Mouse (Mus musculus) hindbrain, embryonic 10.5 days (tissue): ENCODE results near the gene Dctpp1. TPM values are rescaled to one million over a fixed set of nuclear protein-coding genes. Genes with fewer than 3 reads are reported as not detected.
A peak's percentile ranks its signal among the peaks of the same experiment; 100 is the strongest.

ENCODE experiments used
- DNase-seq: peaks from one replicate; pipeline ENCODE4 v3.0.0-alpha.2; 2017; ENCODE audit warnings: low spot score
- H3K27ac ChIP-seq: fragments of 300-500 bp; sonication (generic); 2 replicates; pipeline ENCODE4 v1.5.1; 2016; ENCODE audit warnings: mild to moderate bottlenecking, moderate library complexity
- H3K27me3 ChIP-seq: fragments of 300-500 bp; sonication (generic); 2 replicates; pipeline ENCODE4 v1.6.1; 2016; ENCODE audit warnings: mild to moderate bottlenecking; ENCODE audit not compliant: poor library complexity, insufficient read depth, severe bottlenecking
- H3K36me3 ChIP-seq: fragments of 300-500 bp; sonication (generic); 2 replicates; pipeline ENCODE4 v1.6.1; 2016; ENCODE audit warnings: mild to moderate bottlenecking, moderate library complexity
- H3K4me1 ChIP-seq: fragments of 300-500 bp; sonication (generic); replicated peaks from 2 replicates; pipeline ENCODE4 v1.6.1; 2016; ENCODE audit warnings: mild to moderate bottlenecking
- H3K4me3 ChIP-seq: fragments of 300-500 bp; sonication (generic); 2 replicates; pipeline ENCODE4 v1.5.1; 2016; ENCODE audit warnings: mild to moderate bottlenecking, moderate library complexity
- H3K9me3 ChIP-seq: fragments of 300-500 bp; sonication (generic); 2 replicates; pipeline ENCODE4 v1.6.1; 2016; ENCODE audit warnings: mild to moderate bottlenecking, moderate library complexity
- WGBS: fragments of 180-500 bp; shearing (Covaris S2); methylation state at CpG from one replicate; pipeline ENCODE4 v1.1.7; 2016; 5-methylcytosine and 5-hydroxymethylcytosine counted together
- polyA plus RNA-seq: library from polyadenylated mRNA; unstranded; fragments of >200 nt; fragmentation: Nextera tagmentation; extraction: Ambion mirVana; gene quantifications from 2 replicates; pipeline ENCODE4 v1.2.1, GENCODE M21; 2016

Dctpp1 gene
- polyA plus RNA-seq, 1 experiment from 2014 or later: 284 TPM

GRCm38 (mm10) chr7:127220440-127220839 lies 40.1 kb downstream of the Dctpp1 start:
- DNase-seq: no peak
- no peak overlapping the region for H3K4me3 ChIP-seq
- no peak overlapping the region for H3K27ac ChIP-seq
- H3K9me3 ChIP-seq: 0 out of 2 replicates have a peak, but pooled peaks cover 2% of the 10 kb centered on the region
- H3K27me3 ChIP-seq: no peaks in the 10 kb centered on the region; the same call in 1 of the 2 replicates
- H3K36me3 ChIP-seq: peaks cover 35% of the 10 kb centered on the region
- 89% methylated on average over 6 of the region's 6 CpGs for WGBS
- no peaks in the 10 kb centered on the region for H3K4me1 ChIP-seq

GRCm38 (mm10) chr7:127218670-127219069 lies 41.8 kb downstream of the Dctpp1 start:
- Histone ChIP-seq H3K4me1 (peaks cover 15% of the 10 kb centered on the region; the same call in 1 of the 2 replicates), H3K4me3 (no peak overlapping the region), H3K36me3 (peaks cover 23% of the 10 kb centered on the region), H3K9me3 (0 out of 2 replicates have a peak, but pooled peaks cover 2% of the 10 kb centered on the region), H3K27ac (no peak overlapping the region), H3K27me3 (peaks cover 17% of the 10 kb centered on the region)
- DNase-seq: no peak
- WGBS: 94% methylated on average over 4 of the region's 4 CpGs

- WGBS: 79% methylated on average over 10 of the region's 10 CpGs
These were observed 42.4 kb downstream of the Dctpp1 start for GRCm38 (mm10) chr7:127217901-127218642.

GRCm38 (mm10) chr7:127217475-127217874 lies 43.0 kb downstream of the Dctpp1 start:
- Histone ChIP-seq H3K9me3 (0 out of 2 replicates have a peak, but pooled peaks cover 2% of the 10 kb centered on the region), H3K4me1 (peaks cover 15% of the 10 kb centered on the region; the same call in 1 of the 2 replicates), H3K27ac (no peak overlapping the region), H3K27me3 (peaks cover 28% of the 10 kb centered on the region), H3K36me3 (peaks cover 11% of the 10 kb centered on the region; the same call in 1 of the 2 replicates), H3K4me3 (no peak overlapping the region)
- no peak for DNase-seq
- 90% methylated on average over 6 of the region's 6 CpGs for WGBS

More at GRCm38 (mm10) chr7:127217901-127218642, 42.4 kb downstream of the Dctpp1 start:
- Histone ChIP-seq H3K4me1 (peaks cover 15% of the 10 kb centered on the region; the same call in 1 of the 2 replicates), H3K27ac (no peak overlapping the region), H3K27me3 (peaks cover 22% of the 10 kb centered on the region), H3K9me3 (0 out of 2 replicates have a peak, but pooled peaks cover 2% of the 10 kb centered on the region), H3K4me3 (no peak overlapping the region), H3K36me3 (peaks cover 17% of the 10 kb centered on the region; the same call in 1 of the 2 replicates)
- DNase-seq: no peak

- DNase-seq: no peak
- Histone ChIP-seq H3K4me1 (peaks cover 17% of the 10 kb centered on the region; the same call in 1 of the 2 replicates), H3K36me3 (0 out of 2 replicates have a peak, but pooled peaks cover 4% of the 10 kb centered on the region), H3K27me3 (peaks cover 33% of the 10 kb centered on the region), H3K4me3 (no peak overlapping the region), H3K27ac (no peak overlapping the region), H3K9me3 (no peaks in the 10 kb centered on the region)
- WGBS: 84% methylated on average over 5 of the region's 5 CpGs
These were observed 44.2 kb downstream of the Dctpp1 start for GRCm38 (mm10) chr7:127216307-127216706.

GRCm38 (mm10) chr7:127214981-127215871 lies 45.3 kb downstream of the Dctpp1 start:
- DNase-seq: peak; percentile 69
- H3K9me3 ChIP-seq: no peaks in the 10 kb centered on the region
- 24% methylated on average over 33 of the region's 33 CpGs for whole genome bisulfite sequencing
- H3K27me3 ChIP-seq: peaks cover 37% of the 10 kb centered on the region
- H3K4me1 ChIP-seq: peaks cover 18% of the 10 kb centered on the region; the same call in 1 of the 2 replicates
- 0 out of 2 replicates have a peak, but pooled peaks cover 4% of the 10 kb centered on the region for H3K36me3 ChIP-seq
- no peak overlapping the region for H3K27ac ChIP-seq
- peak overlapping the region; percentile 42 for H3K4me3 ChIP-seq

GRCm38 (mm10) chr7:127214521-127214920 lies 46.0 kb downstream of the Dctpp1 start:
- Histone ChIP-seq H3K36me3 (0 out of 2 replicates have a peak, but pooled peaks cover 4% of the 10 kb centered on the region), H3K4me1 (peaks cover 23% of the 10 kb centered on the region; the same call in 1 of the 2 replicates), H3K9me3 (no peaks in the 10 kb centered on the region), H3K4me3 (peak overlapping the region; percentile 42), H3K27ac (no peak overlapping the region), H3K27me3 (peaks cover 37% of the 10 kb centered on the region)
- 23% methylated on average over 21 of the region's 21 CpGs for WGBS
- no peak for DNase-seq

GRCm38 (mm10) chr7:127213930-127214329 lies 46.6 kb downstream of the Dctpp1 start:
- peaks cover 37% of the 10 kb centered on the region for H3K27me3 ChIP-seq
- 45% methylated on average over 12 of the region's 12 CpGs for WGBS
- 0 out of 2 replicates have a peak overlapping the region, but pooled peaks have one; percentile 42 for H3K4me3 ChIP-seq
- no peaks in the 10 kb centered on the region for H3K9me3 ChIP-seq
- H3K4me1 ChIP-seq: peaks cover 29% of the 10 kb centered on the region; the same call in 1 of the 2 replicates
- H3K36me3 ChIP-seq: 0 out of 2 replicates have a peak, but pooled peaks cover 4% of the 10 kb centered on the region
- H3K27ac ChIP-seq: no peak overlapping the region
- no peak for DNase-seq

GRCm38 (mm10) chr7:127213485-127213884 lies 47.0 kb downstream of the Dctpp1 start:
- H3K4me1 ChIP-seq: peaks cover 29% of the 10 kb centered on the region; the same call in 1 of the 2 replicates
- peak; percentile 18 for DNase-seq
- peaks cover 37% of the 10 kb centered on the region for H3K27me3 ChIP-seq
- WGBS: 36% methylated on average over 7 of the region's 7 CpGs
- H3K4me3 ChIP-seq: no peak overlapping the region
- H3K36me3 ChIP-seq: 0 out of 2 replicates have a peak, but pooled peaks cover 4% of the 10 kb centered on the region
- no peak overlapping the region for H3K27ac ChIP-seq
- no peaks in the 10 kb centered on the region for H3K9me3 ChIP-seq

GRCm38 (mm10) chr7:127212432-127213250 lies 47.9 kb downstream of the Dctpp1 start:
- Histone ChIP-seq H3K9me3 (no peaks in the 10 kb centered on the region), H3K36me3 (0 out of 2 replicates have a peak, but pooled peaks cover 4% of the 10 kb centered on the region), H3K4me3 (no peak overlapping the region), H3K27ac (no peak overlapping the region), H3K4me1 (peaks cover 35% of the 10 kb centered on the region), H3K27me3 (peaks cover 37% of the 10 kb centered on the region)
- no peak for DNase-seq
- 90% methylated on average over 12 of the region's 12 CpGs for WGBS

- no peak overlapping the region for H3K4me3 ChIP-seq
- H3K27ac ChIP-seq: no peak overlapping the region
- 0 out of 2 replicates have a peak, but pooled peaks cover 4% of the 10 kb centered on the region for H3K36me3 ChIP-seq
- DNase-seq: no peak
- peaks cover 48% of the 10 kb centered on the region for H3K27me3 ChIP-seq
- H3K9me3 ChIP-seq: no peaks in the 10 kb centered on the region
- WGBS: 70% methylated on average over 5 of the region's 5 CpGs
- H3K4me1 ChIP-seq: peaks cover 50% of the 10 kb centered on the region
These were observed 49.3 kb downstream of the Dctpp1 start for GRCm38 (mm10) chr7:127211014-127211745.
